Mouse (Mus musculus): Measurements from ENCODE around the gene Mapk8ip2.
A peak's percentile ranks its signal among the peaks of the same experiment; 100 is the strongest.

Gene Mapk8ip2

GRCm38 (mm10) chr15:89453865-89454478 lies at the start of gene Mapk8ip2:
Gene Mapk8ip2 (plus strand): TSS chr15:89453913.
- H3K36me3 ChIP-seq (ENCODE audit: insufficient read depth, low read length), result peaks cover 9% of the 10 kb centered on the region; the same call in 1 of the 2 replicates
- H3K4me3 ChIP-seq (replicated peaks; ENCODE audit: low read length), result peak within 1 kb of the TSS; percentile 81
- peaks cover 34% of the 10 kb centered on the region for H3K4me1 ChIP-seq (replicated peaks; ENCODE audit: low read depth, low read length)
- no peaks in the 10 kb centered on the region for H3K9me3 ChIP-seq (ENCODE audit: low read length)
- peaks cover 97% of the 10 kb centered on the region for H3K27me3 ChIP-seq (ENCODE audit: insufficient read depth, low read length)
- TF ChIP-seq CTCF (conservative IDR thresholded peaks at IDR 0.05; ENCODE audit: low read length), result no peak
- no peak for TF ChIP-seq POU5F1 (IDR thresholded peaks at IDR 0.05; ENCODE audit: borderline replicate concordance, low read length)
- no peak for TF ChIP-seq NANOG (IDR thresholded peaks at IDR 0.05; ENCODE audit: borderline replicate concordance, low read length)

GRCm38 (mm10) chr15:89404831-89405623 lies 48.7 kb upstream of the Mapk8ip2 start:
- Histone ChIP-seq H3K27me3 (ENCODE audit: insufficient read depth, low read length) (peaks cover 18% of the 10 kb centered on the region), H3K9me3 (ENCODE audit: low read length) (peaks cover 28% of the 10 kb centered on the region), H3K36me3 (ENCODE audit: insufficient read depth, low read length) (no peaks in the 10 kb centered on the region), H3K4me3 (replicated peaks; ENCODE audit: low read length) (no peak overlapping the region), H3K4me1 (replicated peaks; ENCODE audit: low read depth, low read length) (peaks cover 29% of the 10 kb centered on the region)
- no peak for TF ChIP-seq NANOG (IDR thresholded peaks at IDR 0.05; ENCODE audit: borderline replicate concordance, low read length)
- TF ChIP-seq POU5F1 (IDR thresholded peaks at IDR 0.05; ENCODE audit: borderline replicate concordance, low read length), result no peak
- TF ChIP-seq CTCF (conservative IDR thresholded peaks at IDR 0.05; ENCODE audit: low read length), result no peak

- H3K4me3 ChIP-seq (replicated peaks; ENCODE audit: low read length), result no peak overlapping the region
- no peaks in the 10 kb centered on the region for H3K36me3 ChIP-seq (ENCODE audit: insufficient read depth, low read length)
- TF ChIP-seq NANOG (IDR thresholded peaks at IDR 0.05; ENCODE audit: borderline replicate concordance, low read length), result no peak
- TF ChIP-seq POU5F1 (IDR thresholded peaks at IDR 0.05; ENCODE audit: borderline replicate concordance, low read length), result no peak
- no peak for TF ChIP-seq CTCF (conservative IDR thresholded peaks at IDR 0.05; ENCODE audit: low read length)
- H3K9me3 ChIP-seq (ENCODE audit: low read length), result peaks cover 28% of the 10 kb centered on the region
- peaks cover 24% of the 10 kb centered on the region for H3K27me3 ChIP-seq (ENCODE audit: insufficient read depth, low read length)
- peaks cover 20% of the 10 kb centered on the region for H3K4me1 ChIP-seq (replicated peaks; ENCODE audit: low read depth, low read length)
Measured at GRCm38 (mm10) chr15:89406691-89407090, 47.0 kb upstream of the Mapk8ip2 start.

GRCm38 (mm10) chr15:89410118-89410517 lies 43.6 kb upstream of the Mapk8ip2 start, which contains the start of gene Syce3:
Gene Syce3 (minus strand): TSS chr15:89410503.
- peaks cover 24% of the 10 kb centered on the region for H3K27me3 ChIP-seq (ENCODE audit: insufficient read depth, low read length)
- no peaks in the 10 kb centered on the region for H3K36me3 ChIP-seq (ENCODE audit: insufficient read depth, low read length)
- peak within 1 kb of the TSS; percentile 29; the same call in 1 of the 2 replicates for H3K4me3 ChIP-seq (replicated peaks; ENCODE audit: low read length)
- H3K4me1 ChIP-seq (replicated peaks; ENCODE audit: low read depth, low read length), result peaks cover 16% of the 10 kb centered on the region
- TF ChIP-seq CTCF (conservative IDR thresholded peaks at IDR 0.05; ENCODE audit: low read length) (no peak), POU5F1 (IDR thresholded peaks at IDR 0.05; ENCODE audit: borderline replicate concordance, low read length) (no peak), NANOG (IDR thresholded peaks at IDR 0.05; ENCODE audit: borderline replicate concordance, low read length) (no peak)
- peaks cover 28% of the 10 kb centered on the region for H3K9me3 ChIP-seq (ENCODE audit: low read length)

- TF ChIP-seq POU5F1 (IDR thresholded peaks at IDR 0.05; ENCODE audit: borderline replicate concordance, low read length) (no peak), CTCF (conservative IDR thresholded peaks at IDR 0.05; ENCODE audit: low read length) (no peak), NANOG (IDR thresholded peaks at IDR 0.05; ENCODE audit: borderline replicate concordance, low read length) (no peak)
- H3K36me3 ChIP-seq (ENCODE audit: insufficient read depth, low read length), result no peaks in the 10 kb centered on the region
- peaks cover 10% of the 10 kb centered on the region for H3K27me3 ChIP-seq (ENCODE audit: insufficient read depth, low read length)
- H3K4me1 ChIP-seq (replicated peaks; ENCODE audit: low read depth, low read length), result peaks cover 32% of the 10 kb centered on the region
- no peaks in the 10 kb centered on the region for H3K9me3 ChIP-seq (ENCODE audit: low read length)
- H3K4me3 ChIP-seq (replicated peaks; ENCODE audit: low read length), result no peak overlapping the region
Measured at GRCm38 (mm10) chr15:89415282-89415681, 38.4 kb upstream of the Mapk8ip2 start.

- Histone ChIP-seq H3K9me3 (ENCODE audit: low read length) (no peaks in the 10 kb centered on the region), H3K36me3 (ENCODE audit: insufficient read depth, low read length) (peaks cover 9% of the 10 kb centered on the region), H3K4me3 (replicated peaks; ENCODE audit: low read length) (no peak overlapping the region), H3K4me1 (replicated peaks; ENCODE audit: low read depth, low read length) (peaks cover 45% of the 10 kb centered on the region), H3K27me3 (ENCODE audit: insufficient read depth, low read length) (peaks cover 19% of the 10 kb centered on the region)
- TF ChIP-seq POU5F1 (IDR thresholded peaks at IDR 0.05; ENCODE audit: borderline replicate concordance, low read length) (no peak), NANOG (IDR thresholded peaks at IDR 0.05; ENCODE audit: borderline replicate concordance, low read length) (no peak), CTCF (conservative IDR thresholded peaks at IDR 0.05; ENCODE audit: low read length) (no peak)
Measured at GRCm38 (mm10) chr15:89421938-89422337, 31.8 kb upstream of the Mapk8ip2 start.

- Histone ChIP-seq H3K4me1 (replicated peaks; ENCODE audit: low read depth, low read length) (peaks cover 44% of the 10 kb centered on the region), H3K27me3 (ENCODE audit: insufficient read depth, low read length) (peaks cover 18% of the 10 kb centered on the region; the same call in 1 of the 2 replicates), H3K4me3 (replicated peaks; ENCODE audit: low read length) (peak overlapping the region; percentile 37; the same call in 1 of the 2 replicates), H3K36me3 (ENCODE audit: insufficient read depth, low read length) (peaks cover 22% of the 10 kb centered on the region), H3K9me3 (ENCODE audit: low read length) (no peaks in the 10 kb centered on the region)
- TF ChIP-seq POU5F1 (IDR thresholded peaks at IDR 0.05; ENCODE audit: borderline replicate concordance, low read length), result no peak
- TF ChIP-seq NANOG (IDR thresholded peaks at IDR 0.05; ENCODE audit: borderline replicate concordance, low read length), result no peak
- no peak for TF ChIP-seq CTCF (conservative IDR thresholded peaks at IDR 0.05; ENCODE audit: low read length)
Measured at GRCm38 (mm10) chr15:89424621-89425020, 29.1 kb upstream of the Mapk8ip2 start.

- H3K36me3 ChIP-seq (ENCODE audit: insufficient read depth, low read length), result peaks cover 22% of the 10 kb centered on the region
- H3K4me1 ChIP-seq (replicated peaks; ENCODE audit: low read depth, low read length), result peaks cover 47% of the 10 kb centered on the region
- peak within 1 kb of the TSS; percentile 69 for H3K4me3 ChIP-seq (replicated peaks; ENCODE audit: low read length)
- TF ChIP-seq POU5F1 (IDR thresholded peaks at IDR 0.05; ENCODE audit: borderline replicate concordance, low read length) (no peak), NANOG (IDR thresholded peaks at IDR 0.05; ENCODE audit: borderline replicate concordance, low read length) (no peak), CTCF (conservative IDR thresholded peaks at IDR 0.05; ENCODE audit: low read length) (no peak)
- H3K27me3 ChIP-seq (ENCODE audit: insufficient read depth, low read length), result peaks cover 18% of the 10 kb centered on the region; the same call in 1 of the 2 replicates
- no peaks in the 10 kb centered on the region for H3K9me3 ChIP-seq (ENCODE audit: low read length)
Measured at GRCm38 (mm10) chr15:89425711-89426121, 28.0 kb upstream of the Mapk8ip2 start, which contains the start of gene Cpt1b. Gene Cpt1b (minus strand): TSS chr15:89425863.

Data from E14TG2a.4 (cell line).